Mouse (Mus musculus) spleen, postnatal 10 days (tissue): ENCODE measurements around the gene Raver1.
A peak's percentile ranks its signal among the peaks of the same experiment; 100 is the strongest.

Source experiments
- DNase-seq, 2 experiments: peaks; one replicate each; pipeline ENCODE4 v3.0.0; 2021 to 2022; ENCODE audit warnings: low spot score in 2 of 2

Raver1 gene

GRCm38 (mm10) chr9:21041308-21041707, 50.5 kb downstream of the Raver1 start:
- no peak for DNase-seq

DNA sequence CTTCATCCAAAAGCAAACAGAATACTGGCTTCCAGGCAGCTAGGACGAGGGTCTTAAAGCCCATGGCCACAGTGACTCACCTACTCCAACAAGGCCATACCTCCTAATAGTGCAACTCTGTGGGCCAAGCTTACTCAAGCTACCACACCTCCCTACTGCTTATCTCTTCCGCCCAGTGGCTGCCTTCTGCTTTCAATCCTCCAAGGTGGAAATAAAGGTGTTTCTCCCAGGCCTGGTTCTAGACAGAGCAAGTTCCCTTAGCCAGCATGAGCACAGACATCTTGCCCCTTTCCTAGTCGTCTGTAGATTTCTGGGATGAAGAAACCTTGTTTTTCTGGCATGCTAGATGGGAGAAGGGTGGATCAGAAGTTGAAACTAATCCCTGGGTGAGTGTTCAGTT, 52.0 kb downstream of the Raver1 start:
- peak in 1 of 2 experiments; percentile 41 for DNase-seq

DNA sequence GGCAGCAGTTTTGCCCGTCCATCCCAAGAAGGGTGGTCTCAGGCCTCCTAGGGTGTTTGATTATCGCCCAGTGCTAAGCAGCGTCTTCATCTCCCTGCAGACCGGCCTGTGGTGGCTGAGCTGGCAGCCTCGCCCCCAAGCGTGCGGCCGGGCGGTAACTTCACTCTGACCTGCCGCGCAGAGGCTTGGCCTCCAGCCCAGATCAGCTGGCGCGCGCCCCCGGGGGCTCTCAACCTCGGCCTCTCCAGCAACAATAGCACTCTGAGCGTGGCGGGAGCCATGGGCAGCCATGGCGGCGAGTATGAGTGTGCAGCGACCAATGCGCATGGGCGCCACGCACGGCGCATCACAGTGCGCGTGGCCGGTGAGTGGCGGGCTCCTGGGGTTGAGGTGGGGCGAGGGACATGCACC, 54.3 kb downstream of the Raver1 start:
- peak in 1 of 2 experiments; percentile 27 for DNase-seq

DNA sequence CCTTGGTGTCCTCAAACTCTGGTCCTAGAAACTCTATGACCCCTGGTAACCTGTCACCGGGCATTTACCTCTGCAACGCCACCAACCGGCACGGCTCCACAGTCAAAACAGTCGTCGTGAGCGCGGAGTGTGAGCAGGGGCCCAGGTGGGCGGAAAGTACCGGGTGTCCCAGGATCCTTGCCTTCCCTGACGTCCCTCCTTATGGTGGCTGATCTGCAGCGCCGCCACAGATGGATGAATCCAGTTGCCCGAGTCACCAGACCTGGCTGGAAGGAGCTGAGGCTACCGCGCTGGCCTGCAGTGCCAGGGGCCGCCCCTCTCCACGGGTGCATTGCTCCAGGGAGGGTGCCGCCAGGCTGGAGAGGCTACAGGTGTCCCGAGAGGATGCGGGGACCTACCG, 55.1 kb downstream of the Raver1 start:
- DNase-seq, result no peak

DNA sequence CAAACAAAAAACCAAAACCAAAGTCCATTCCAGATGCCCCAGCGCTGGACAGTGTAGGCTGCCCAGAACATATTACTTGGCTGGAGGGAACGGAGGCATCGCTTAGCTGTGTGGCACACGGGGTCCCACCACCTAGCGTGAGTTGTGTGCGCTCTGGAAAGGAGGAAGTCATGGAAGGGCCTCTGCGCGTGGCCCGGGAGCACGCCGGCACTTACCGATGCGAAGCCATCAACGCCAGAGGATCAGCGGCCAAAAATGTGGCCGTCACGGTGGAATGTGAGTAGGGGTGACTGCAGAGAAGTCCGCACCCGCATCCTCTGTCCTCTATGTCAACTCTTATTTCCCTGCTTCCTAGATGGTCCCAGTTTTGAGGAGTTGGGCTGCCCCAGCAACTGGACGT, 55.6 kb downstream of the Raver1 start:
- no peak for DNase-seq

GRCm38 (mm10) chr9:21035586-21035985, 56.2 kb downstream of the Raver1 start:
- DNase-seq, result no peak

DNA sequence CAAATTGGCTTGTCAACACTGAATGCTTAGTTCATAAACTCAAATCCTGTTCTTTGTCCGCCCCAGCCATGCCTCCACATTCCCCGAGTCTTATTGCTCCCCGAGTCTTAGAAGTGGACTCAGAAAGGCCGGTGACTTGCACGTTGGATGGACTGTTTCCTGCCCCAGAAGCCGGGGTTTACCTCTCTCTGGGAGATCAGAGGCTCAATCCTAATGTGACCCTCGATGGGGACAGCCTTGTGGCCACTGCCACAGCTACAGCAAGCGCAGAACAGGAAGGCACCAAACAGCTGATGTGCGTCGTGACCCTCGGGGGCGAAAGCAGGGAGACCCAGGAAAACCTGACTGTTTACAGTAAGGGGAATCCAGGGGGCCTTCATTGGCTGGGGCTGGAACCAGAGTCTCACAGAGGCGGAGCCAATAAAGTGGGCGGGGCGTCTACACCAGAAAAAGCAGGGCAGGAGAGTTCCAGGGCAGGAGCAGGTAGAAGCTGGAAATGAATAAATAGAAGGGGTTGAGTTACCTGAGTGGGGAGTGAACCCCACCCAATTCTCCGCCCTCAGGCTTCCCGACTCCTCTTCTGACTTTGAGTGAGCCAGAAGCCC, 57.2 kb downstream of the Raver1 start:
- peak in 1 of 2 experiments; percentile 55 for DNase-seq

GRCm38 (mm10) chr9:21033136-21033535, 58.7 kb downstream of the Raver1 start:
- peak; percentile 82 to 94 for DNase-seq

GRCm38 (mm10) chr9:21032491-21032890, 59.3 kb downstream of the Raver1 start:
- DNase-seq, result no peak

- DNase-seq, result peak; percentile 65 to 66
Observed at GRCm38 (mm10) chr9:21031896-21032351, 59.9 kb downstream of the Raver1 start, which contains the start of gene Icam5. Gene Icam5 (plus strand): TSS chr9:21032073.

- DNase-seq, result peak; percentile 68 to 70
Observed at GRCm38 (mm10) chr9:21031251-21031895, 60.4 kb downstream of the Raver1 start.

GRCm38 (mm10) chr9:21030781-21031250, 61.0 kb downstream of the Raver1 start:
- DNase-seq, result peak; percentile 83 to 94

GRCm38 (mm10) chr9:21030055-21030600, 61.7 kb downstream of the Raver1 start:
- DNase-seq, result peak in 1 of 2 experiments; percentile 63

DNA sequence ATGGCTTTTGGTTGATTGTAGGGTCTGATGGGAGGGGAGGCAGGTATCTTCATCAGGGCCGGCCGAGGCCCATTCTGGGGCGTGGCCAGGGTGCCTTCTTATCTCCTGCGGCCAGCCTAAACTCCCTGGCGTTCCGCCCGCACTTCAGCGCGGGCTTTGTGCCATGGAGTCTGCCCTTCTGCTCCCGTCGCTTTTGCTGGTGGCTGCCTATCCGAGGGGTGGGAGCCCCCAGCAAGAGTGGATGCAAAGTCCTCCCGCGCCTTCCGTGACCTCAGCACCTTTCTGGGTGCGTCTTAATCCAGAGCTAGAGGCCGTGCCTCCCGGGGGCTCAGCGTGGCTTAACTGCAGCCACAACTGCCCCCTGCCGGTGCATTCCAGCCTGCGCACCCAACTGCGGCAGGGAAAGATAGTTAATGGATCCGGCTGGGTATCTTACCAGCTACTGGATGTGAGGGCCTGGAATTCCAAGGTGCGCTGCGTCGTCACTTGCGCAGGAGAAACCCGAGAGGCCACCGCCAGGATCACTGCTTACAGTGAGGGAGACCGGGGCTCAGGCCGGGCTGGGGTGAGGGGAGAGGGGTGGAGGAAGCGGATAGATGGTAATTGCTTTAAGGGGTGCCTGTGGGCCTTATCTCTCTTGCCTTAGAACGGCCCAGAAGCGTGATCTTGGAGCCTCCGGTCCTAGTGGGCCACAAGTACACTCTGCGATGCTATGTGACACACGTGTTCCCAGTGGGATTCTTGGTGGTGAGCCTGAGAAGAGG, 62.3 kb downstream of the Raver1 start, which contains the start of gene Icam4:
TSS of gene Icam4 (plus strand) at position 83 of the 764 bp plus-strand sequence.
- DNase-seq, result peak; percentile 92 to 95

- peak; percentile 43 to 57 for DNase-seq
Observed at GRCm38 (mm10) chr9:21028560-21029110, 63.2 kb downstream of the Raver1 start.

DNA sequence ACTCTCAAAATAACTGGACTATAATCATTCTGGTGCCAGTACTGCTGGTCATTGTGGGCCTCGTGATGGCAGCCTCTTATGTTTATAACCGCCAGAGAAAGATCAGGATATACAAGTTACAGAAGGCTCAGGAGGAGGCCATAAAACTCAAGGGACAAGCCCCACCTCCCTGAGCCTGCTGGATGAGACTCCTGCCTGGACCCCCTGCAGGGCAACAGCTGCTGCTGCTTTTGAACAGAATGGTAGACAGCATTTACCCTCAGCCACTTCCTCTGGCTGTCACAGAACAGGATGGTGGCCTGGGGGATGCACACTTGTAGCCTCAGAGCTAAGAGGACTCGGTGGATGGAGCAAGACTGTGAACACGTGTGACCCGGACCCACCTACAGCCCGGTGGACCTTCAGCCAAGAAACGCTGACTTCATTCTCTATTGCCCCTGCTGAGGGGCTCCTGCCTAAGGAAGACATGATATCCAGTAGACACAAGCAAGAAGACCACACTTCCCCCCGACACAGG, 64.0 kb downstream of the Raver1 start:
- peak in 1 of 2 experiments; percentile 29 for DNase-seq

DNA sequence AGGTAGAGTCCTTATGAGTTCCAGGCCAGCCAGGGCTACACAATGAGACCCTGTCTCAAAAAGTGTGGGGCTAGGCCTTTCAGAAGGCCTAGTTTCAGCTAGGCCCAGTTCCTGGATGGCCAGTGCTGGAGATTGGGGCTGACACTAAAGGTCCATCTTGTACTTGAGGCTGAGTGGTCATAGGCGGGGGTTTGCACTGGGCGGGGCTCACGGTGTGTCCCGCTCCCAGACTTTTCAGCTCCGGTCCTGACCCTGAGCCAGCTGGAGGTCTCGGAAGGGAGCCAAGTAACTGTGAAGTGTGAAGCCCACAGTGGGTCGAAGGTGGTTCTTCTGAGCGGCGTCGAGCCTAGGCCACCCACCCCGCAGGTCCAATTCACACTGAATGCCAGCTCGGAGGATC, 65.0 kb downstream of the Raver1 start:
- no peak for DNase-seq

GRCm38 (mm10) chr9:21025258-21025810, 66.5 kb downstream of the Raver1 start:
- DNase-seq, result no peak
